Mouse (Mus musculus): ENCODE measurements around the gene Evi2b. TPM values are rescaled to one million over a fixed set of nuclear protein-coding genes. Genes with fewer than 3 reads are reported as not detected.

Gene Evi2b
- 1 to 10 TPM; 1.1 to 1.2 TPM for total RNA-seq (2021)
- long read RNA-seq, experiment 1, partial matches to known transcripts: 0 of 2 reads
- long read RNA-seq, experiment 1, other reads (novel, unspliced or antisense): 0 of 2 reads
- long read RNA-seq, experiment 2: 0 reads

DNA sequence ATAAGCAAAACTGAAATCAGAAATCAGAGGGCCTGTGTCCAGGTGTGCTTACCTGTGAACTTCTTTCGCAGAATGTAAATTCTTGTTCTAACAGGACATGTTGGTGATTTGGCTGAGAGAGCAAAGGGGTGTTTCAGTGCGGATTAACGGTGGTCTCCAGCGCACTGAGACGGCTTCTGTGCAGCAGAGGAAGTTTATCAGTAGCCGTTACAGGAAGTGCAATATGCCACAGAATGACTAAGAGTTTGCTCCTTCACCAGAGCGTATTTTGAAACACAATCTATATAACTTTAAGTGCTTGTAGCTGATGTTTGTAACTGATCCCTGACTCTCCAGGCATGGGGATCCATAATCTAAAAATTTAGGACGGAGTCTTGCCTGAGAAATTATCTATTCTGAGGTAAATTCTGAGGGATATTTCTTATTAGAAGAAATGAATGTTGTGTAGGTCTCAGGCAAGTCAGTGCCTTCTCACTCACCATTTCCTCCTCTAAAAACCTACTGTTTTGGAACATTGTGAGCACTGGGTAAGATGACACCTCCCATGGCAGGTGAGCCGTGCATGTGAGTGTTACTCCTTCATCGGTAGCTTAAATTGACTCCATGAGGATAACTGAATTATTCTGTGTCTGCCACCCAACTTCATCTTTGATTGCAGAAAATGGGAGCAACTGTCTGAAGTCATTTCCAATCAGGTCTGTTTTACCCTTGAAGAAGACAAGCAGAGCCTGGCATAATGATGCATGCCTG is at the start of gene Evi2b:
Gene Evi2b, minus strand, starts transcription at position 203 of the 750 bp plus-strand sequence.
- intact Hi-C loops (cut with DNase I): no loop called here
- DNase-seq: no peak

DNA sequence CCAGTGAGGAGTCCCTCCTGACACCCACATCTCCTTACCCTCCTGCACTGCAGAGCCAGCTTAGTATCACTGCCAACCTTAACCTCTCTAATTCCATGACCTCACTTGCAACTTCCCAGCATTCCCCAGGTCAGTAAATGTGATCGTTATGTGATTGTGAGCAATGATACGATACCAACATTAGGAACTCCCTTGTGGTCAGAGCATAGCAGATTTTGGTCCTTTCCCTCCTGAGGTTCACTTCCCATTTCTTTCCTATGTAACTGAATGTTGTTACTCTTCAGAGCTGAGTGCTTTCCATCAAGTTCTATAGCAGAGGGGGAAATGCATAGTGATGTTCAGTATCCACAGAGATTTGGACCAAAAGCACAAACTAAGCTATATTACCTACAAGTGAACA is 46.8 kb upstream of the Evi2b start:
- intact Hi-C loops (cut with DNase I): no loop called here
- DNase-seq: no peak

DNA sequence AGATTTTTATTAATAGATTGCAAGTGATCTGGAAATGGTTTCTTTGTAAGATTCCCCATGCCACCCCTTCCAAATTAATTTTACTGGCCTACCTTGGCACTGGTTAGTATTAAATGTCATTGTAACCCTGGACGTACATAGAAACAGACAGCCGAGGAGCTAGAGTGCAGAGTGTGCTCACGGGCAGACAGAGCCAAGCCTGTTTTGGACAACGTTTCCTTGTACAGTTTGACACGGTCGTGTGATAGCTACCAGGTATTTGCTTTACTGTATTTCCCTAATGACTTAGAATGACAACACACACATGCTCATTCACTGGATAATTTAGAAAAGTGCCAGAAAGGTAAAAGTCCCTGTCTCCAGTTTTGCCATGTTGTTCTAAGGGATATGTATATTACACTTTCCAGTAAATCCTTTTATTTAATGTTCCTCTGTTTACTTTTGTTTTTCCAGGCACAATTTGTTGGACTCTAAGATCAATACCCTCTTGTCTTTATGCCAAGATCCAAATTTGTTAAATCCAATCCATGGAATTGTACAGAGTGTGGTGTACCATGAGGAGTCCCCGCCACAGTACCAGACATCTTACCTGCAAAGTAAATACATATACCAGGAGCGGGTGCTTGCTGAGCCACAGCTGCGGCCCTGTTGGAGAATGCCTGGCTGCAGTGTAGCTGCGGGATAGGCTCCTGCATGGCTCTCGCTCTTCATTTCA is 44.8 kb upstream of the Evi2b start:
- DNase-seq: no peak
- intact Hi-C loops (cut with DNase I): no loop called here

DNA sequence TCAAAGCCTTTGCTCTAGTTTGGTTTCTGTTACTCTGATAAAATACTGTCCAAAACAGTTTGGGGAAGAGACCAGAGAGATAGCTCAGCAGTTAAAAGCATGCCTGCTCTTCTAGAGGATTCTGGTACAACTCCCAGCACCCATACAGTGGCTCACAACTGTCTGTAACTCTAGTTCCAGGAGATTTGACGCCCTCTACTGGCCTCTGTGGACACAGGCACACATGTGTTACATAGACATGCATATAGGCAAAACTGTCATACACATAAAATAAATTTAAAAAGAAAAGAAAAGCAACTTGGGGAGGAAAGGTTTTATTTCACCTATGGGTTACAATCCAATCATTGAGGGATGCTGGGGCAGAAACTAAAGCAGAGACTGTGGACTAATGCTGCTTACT is 43.4 kb upstream of the Evi2b start:
- intact Hi-C loops (cut with DNase I): no loop called here
- no peak for DNase-seq

DNA sequence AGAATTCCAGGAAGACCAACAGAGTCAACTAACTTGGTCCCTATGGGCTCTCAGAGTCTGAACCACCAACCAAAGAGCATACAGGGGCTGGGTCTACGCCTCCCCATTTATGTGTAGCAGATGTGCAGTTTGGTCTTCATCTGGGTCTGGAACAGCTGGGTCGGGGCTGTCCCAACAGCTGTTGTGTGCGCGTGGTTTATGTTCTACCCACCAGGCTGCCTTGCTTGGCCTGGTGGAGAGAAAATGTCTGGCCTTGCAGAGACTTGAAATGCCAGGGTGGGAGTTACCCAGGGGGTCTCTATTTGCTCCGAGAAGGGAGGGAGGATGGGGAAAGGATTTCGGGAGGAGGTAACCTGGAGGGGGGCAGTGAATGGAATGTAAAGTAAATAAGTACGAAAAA is 39.9 kb upstream of the Evi2b start:
- no peak for DNase-seq
- intact Hi-C loops (cut with DNase I): no loop called here

DNA sequence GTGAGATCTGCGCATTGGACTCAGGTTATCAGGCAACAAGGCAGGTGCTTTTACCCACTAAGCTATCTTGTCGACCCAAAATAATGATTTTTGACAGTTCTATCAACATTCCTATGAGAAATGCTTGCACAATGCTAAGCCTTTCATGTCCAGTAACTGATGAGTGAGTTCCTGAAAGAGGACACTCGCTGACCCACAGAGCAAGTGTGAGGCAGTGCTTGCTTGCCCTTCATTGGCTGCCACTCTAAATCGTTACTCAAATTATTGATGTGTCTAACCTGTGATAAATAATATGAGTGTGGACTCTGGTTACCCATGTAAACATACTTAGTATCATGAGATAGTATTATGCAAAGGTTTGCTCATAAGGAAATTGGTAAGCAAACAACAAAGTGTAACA is 37.0 kb upstream of the Evi2b start:
- no peak for DNase-seq
- intact Hi-C loops (cut with DNase I): no loop called here

DNA sequence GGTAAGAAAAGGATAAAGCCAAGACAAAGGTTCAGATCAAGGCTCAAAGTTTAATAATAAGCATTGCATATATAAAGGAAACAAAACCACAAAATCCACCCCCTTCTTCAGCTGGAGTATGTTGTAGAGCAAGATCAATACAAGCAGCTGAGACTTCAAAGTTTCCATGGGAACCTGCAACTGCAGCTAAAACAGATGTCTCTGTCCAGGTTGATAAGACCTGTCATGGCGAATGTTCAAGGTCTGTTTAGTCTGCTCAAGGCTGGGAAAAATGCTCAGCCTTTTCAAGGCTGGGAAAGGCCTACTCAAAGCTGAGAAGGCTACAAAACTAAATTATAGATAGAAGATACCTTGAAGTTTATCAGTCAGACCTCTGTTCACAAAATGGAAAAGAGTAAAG is 29.1 kb upstream of the Evi2b start:
- intact Hi-C loops (cut with DNase I): no loop called here
- no peak for DNase-seq

DNA sequence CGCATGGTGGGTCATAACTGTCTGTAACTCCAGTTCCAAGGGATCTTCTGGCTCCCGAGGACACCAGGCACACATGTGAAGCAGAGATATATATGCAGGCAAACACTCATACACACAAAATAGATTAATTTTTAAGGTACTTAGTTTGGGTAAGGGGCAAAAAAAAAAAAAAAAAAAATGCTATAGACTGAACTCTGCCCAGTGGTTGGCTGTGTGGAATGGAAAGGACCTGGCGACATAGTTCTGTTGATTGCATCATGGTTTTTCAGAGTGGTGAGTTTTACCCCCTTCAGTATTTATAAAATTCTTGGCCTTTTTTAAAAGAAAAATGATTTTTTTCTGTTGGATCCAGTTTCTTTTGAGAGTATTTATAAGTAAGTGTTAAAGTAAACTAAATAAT is 12.7 kb upstream of the Evi2b start:
- DNase-seq: no peak

DNA sequence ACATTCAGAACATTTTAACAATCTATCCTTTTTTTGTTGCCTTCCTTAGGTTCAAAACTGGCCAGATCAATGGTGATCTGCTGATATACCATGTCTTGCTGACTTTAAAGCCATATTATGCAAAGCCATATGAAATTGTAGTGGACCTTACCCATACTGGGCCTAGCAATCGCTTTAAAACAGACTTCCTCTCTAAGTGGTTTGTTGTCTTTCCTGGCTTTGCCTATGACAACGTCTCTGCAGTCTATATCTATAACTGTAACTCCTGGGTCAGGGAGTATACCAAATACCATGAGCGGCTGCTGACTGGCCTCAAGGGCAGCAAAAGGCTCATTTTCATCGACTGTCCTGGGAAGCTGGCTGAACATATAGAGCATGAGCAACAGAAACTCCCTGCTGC is 12.0 kb upstream of the Evi2b start:
- DNase-seq: no peak
- intact Hi-C loops (cut with DNase I): no loop called here

More for the DNA sequence above, 12.7 kb upstream of the Evi2b start:
- intact Hi-C loops (cut with DNase I): no loop called here

DNA sequence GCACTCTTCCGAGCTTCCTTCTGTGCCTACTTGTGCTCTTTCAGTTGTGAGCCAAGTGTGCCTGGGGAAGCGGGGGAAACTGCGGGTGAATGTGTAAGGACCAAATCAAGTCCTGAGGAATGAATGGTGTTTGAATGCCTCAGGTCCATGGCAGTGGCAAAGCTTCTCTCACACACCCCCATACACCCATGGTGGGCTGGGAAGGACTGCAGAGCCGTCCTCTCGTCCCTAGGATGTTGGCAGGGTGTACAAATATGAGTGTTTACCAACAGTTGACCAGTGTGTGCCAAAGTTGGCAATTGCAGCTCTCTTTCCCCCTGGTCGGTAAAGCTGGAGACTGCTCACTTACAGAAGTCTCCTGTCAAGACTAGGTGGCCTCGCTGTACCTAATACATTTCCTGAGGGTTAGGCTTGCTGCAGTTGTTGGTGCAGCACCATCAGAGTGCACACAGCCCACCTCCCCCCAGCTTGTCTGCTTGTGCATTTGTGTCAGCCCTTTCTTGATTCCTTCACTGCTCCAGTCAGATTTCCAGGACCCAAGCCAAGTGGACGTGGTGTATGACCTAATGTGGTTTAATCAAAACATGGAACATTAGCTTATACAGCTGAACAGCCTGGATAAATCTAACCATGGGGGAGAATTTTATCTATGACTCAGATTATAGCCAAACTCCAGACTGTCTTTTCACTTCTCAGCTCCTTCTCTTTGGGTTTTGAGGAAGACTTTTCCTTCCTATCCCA is 10.6 kb upstream of the Evi2b start:
- peak; percentile 42 to 71 for DNase-seq
- intact Hi-C loops (cut with DNase I): no loop called here

DNA sequence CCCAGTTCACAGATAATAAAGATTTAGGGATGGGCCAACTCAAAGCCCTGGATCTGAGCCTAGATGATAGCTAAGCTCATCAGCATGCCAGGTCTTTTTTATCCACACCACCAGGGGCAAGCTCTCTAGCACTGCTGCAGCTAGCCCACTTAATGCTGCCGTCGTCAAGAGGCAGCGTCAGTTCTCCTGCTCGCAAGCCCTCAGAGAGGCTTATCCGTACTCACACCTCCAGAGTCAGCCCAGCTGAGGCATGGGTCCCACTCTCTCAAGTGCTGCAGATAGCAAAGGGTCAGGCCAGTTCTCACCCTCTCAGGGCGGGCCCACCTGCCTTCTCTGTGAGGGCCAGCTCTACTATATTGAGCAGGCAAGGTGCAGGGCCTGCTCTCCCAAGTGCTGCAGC is 9.7 kb upstream of the Evi2b start:
- intact Hi-C loops (cut with DNase I): no loop called here
- no peak for DNase-seq

DNA sequence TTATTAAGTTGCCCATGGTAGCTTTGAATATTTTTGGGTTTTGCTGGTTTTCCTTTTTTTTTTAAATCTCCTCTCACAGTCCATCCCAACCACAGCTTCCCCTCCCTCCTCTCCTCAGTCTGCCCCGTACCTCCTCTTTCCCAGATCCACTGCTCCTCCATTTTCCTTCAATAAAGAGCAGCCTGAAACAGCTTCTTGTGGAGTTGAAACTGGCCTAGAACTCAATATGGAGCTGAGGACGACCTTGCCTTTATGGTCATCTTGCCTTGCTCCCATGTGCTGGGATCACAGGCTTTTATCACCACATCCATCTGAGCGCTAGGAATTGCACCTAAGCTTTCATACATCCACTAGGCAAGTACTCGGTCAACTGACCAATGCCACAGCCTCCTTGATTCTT is 7.9 kb upstream of the Evi2b start:
- intact Hi-C loops (cut with DNase I): no loop called here
- DNase-seq: no peak

DNA sequence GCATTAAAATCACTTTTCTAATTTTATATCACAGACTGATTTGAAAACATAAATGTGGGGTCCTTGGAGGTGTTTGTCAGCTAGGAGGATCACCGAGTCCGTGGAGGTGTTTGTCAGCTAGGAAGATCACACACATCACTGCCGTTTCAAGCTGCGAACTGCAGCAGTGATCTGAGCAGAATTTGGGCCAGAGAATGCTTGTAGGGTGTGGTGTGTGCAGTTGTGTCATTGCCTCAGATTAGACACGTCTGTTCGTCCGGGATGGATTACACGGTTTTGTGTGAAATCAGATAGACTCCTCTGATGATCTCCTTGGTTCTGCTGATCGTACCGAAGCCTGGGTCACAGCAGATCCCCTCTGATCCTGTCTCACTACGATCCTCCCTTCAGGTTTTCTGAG is 7.2 kb upstream of the Evi2b start:
- intact Hi-C loops (cut with DNase I): no loop called here
- DNase-seq: no peak

DNA sequence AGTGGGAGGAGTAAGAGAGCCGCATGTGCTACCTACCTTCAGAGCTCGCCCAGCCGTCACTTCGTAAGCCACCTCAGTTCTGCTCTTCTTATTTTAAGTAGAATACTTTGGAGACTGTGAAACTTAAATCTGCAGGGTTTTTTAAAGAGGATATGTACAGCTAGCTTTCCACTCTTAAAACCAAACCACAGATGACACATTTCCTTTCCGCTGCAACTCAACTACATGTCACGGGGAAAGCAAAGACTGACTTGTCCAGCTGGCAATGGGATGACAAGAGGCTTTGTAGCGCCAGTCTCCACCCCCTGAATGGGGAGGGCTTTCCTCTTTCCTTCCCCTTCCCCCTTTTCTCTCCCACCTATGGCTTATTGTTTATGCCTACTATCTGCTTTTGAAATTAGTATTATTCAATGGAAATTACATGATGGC is 6.8 kb upstream of the Evi2b start, which contains the start of the genes Evi2 and Evi2a:
Gene Evi2, minus strand, starts transcription at position 257 of the 429 bp plus-strand sequence.
Gene Evi2a, minus strand, starts transcription at position 277 of the 429 bp plus-strand sequence.
- intact Hi-C loops (cut with DNase I): no loop called here
- peak; percentile 20 to 39 for DNase-seq

DNA sequence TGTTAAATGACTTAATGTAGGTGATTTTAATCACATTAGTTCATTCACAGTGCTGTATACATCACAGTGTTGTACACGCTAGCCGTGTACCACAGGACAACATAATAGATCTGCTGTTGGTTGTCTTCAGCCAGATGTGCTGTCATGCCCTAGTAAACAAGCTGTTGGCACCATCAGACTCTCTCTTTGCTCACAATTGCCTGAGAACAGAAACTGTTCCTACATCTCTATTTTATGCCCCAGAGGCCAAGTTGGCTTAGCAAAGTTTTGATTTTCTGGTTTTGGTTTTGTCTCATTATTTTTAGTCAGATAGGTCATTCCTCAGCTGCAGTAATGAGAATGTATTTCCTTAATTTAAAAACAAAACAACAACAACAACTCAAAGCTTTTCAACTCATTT is 6.2 kb upstream of the Evi2b start:
- DNase-seq: no peak
- intact Hi-C loops (cut with DNase I): no loop called here

DNA sequence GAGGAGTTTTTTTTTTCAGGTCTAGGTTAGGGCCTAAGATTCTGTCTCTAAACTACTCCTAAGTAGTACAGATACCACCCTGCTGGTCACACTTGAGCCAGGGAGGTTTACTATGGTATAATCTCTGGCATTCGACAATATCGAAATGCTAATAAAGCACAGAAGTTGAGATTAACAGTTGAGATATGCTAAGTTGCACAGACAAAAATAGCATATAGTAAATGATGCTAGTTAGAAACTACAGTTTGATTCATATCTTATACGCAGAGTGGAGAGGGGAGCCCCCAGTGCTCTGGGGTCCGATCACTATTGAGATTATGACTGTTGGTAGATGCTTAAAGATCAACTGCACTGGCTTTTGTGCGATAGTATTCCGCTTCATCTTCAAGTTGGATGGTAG is 5.7 kb upstream of the Evi2b start:
- no peak for DNase-seq
- intact Hi-C loops (cut with DNase I): no loop called here

DNA sequence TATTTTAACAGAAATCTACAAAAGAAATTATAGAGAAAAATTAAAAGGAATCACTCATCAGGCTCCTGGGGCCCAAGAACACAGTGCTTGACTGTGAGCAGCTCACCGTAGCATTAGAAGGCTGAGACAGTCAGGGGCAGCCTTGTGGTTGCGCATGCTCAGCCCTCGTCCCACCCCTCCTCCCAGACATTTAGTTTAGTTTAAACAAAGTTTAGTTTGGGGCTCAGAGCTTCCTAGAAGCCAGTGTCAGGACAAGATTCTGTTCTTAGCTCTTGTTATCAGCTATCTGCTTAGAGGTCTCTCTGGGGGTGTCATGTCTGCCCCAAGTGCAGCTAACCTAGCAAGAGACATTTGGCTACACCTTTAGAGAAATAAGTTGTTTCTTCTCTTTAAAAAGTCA is 5.0 kb upstream of the Evi2b start:
- intact Hi-C loops (cut with DNase I): no loop called here
- DNase-seq: no peak

DNA sequence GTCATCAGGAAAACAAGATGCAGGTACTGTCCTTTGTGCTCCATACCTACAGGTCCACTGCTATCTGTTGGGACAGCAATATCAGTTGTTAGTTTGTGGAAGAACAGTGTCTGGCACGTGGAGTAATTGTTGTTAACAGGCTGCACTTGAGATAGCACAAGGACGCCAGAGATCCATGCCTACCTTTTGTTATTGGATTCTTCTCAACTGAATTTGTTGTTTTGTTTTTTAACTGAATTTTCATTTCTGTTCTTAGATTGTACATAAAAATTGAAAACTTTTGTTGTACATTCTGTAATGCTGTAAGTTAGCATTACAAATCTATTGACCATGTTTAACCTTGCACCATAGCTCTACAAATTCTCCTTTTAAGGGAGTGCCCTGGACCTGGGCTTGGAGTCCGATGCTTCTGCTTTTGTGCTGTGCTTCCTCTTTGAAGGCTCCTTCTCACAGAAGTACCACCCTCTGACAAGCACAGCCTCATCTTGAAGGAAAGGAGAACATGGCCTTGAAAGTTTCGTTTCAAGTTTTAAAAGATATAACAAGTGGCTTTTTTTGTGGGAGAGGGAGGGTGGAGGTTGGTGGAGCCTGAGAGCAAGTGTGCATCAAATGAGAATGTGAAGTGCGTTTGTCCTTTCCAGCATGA is 4.3 kb upstream of the Evi2b start:
- DNase-seq: no peak

DNA sequence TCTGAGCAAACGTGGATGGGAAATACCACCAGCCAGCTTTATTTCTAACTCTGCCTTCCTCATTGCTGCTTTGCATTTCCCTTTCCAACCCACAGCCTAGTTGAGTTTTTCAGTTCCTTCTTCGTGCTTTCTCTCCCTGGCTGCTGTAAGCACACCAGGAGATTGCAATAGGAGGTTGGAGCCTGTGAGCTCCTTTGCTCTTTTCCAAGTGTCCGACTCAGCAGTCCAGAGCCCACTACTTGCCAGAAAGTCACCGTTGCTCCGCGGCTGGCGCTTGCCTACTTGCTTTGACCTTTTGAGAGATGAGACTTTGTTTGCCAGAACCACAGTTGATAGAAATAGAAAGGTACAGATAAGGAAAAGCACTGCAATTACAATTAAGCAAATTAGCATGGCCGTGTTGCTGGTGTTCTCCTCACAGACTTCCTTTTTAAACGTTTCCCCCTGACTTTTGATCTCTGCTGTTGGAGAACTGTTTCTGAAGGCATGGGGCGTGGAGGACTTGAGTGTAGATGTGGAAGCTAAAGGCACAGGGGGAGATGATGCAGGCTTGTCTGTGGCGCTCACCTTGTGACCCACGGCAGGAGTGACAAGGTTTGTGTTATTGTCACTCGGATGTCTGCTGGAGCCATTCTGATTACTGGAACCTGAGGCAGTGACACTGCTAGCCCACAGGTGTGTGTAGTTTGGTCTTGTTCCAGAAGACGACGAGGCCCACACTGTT is 3.6 kb upstream of the Evi2b start:
- DNase-seq: peak; percentile 25 to 32
- intact Hi-C loops (cut with DNase I): no loop called here

More for the DNA sequence above, 4.3 kb upstream of the Evi2b start:
- intact Hi-C loops (cut with DNase I): no loop called here

DNA sequence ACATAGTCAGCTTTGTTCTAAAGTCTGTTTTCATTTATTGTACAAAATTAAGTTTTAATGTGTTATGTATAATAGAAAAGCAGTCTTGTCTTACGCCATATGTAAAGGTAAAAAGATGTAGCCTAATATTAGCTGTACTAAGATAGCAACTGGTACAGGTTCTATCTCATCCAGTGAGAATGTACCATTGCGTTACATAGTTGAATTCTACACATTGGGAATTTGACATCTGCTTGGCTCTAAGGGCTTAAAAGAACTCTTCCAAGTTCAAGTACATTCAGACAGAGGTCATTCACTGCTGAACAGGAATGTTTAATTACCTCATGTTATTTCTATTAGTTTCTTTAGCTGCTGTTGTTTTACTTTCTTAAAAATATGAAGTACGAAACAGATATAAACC is 3.0 kb upstream of the Evi2b start:
- intact Hi-C loops (cut with DNase I): no loop called here
- DNase-seq: no peak

Measured in heart, postnatal 14 days (tissue).